Mouse (Mus musculus) CH12F3 (cell line): ENCODE data around the gene Ly6g6c.
"Not testable (repeated sequence)": the region's sequence is repeated elsewhere in the genome, so short reads cannot be mapped to it uniquely, and the experiment has no call there.

Source experiments
- in situ Hi-C: fragments of 300-500 bp; cut with MboI; formaldehyde crosslinking; loops from 2 replicates; pipeline ENCODE4 v1.14.3; 2020; ENCODE audit warnings: low sequenced_read_pairs

The Ly6g6c gene

GRCm38 (mm10) chr17:35031272-35031671, 33.9 kb upstream of the Ly6g6c start:
- in situ Hi-C loops: no loop called here

- in situ Hi-C loops: no loop called here
Observed at GRCm38 (mm10) chr17:35031880-35032279, 33.3 kb upstream of the Ly6g6c start.

GRCm38 (mm10) chr17:35032323-35032870, 32.8 kb upstream of the Ly6g6c start:
- in situ Hi-C loops: no loop called here

- in situ Hi-C loops: not testable (repeated sequence)
Observed at GRCm38 (mm10) chr17:35033703-35034102, 31.5 kb upstream of the Ly6g6c start.

GRCm38 (mm10) chr17:35034896-35035295, 30.3 kb upstream of the Ly6g6c start:
- in situ Hi-C loops: no loop called here

- in situ Hi-C loops: no loop called here
Observed at GRCm38 (mm10) chr17:35039121-35039873, 25.9 kb upstream of the Ly6g6c start.

- in situ Hi-C loops: no loop called here
Observed at GRCm38 (mm10) chr17:35043794-35044193, 21.4 kb upstream of the Ly6g6c start.

- in situ Hi-C loops: no loop called here
Observed at GRCm38 (mm10) chr17:35044904-35045806, 20.0 kb upstream of the Ly6g6c start.

- in situ Hi-C loops: no loop called here
Observed at GRCm38 (mm10) chr17:35045807-35046680, 19.1 kb upstream of the Ly6g6c start.

- in situ Hi-C loops: no loop called here
Observed at GRCm38 (mm10) chr17:35046681-35047455, 18.3 kb upstream of the Ly6g6c start, which contains the start of gene Msh5. Gene Msh5 (minus strand): TSS chr17:35046745.

GRCm38 (mm10) chr17:35047688-35048087, 17.5 kb upstream of the Ly6g6c start:
- in situ Hi-C loops: no loop called here

- in situ Hi-C loops: no loop called here
Observed at GRCm38 (mm10) chr17:35048149-35048931, 16.8 kb upstream of the Ly6g6c start.

GRCm38 (mm10) chr17:35048932-35049440, 16.2 kb upstream of the Ly6g6c start:
- in situ Hi-C loops: no loop called here

- in situ Hi-C loops: no loop called here
Observed at GRCm38 (mm10) chr17:35049561-35050016, 15.6 kb upstream of the Ly6g6c start, which contains the start of gene Clic1. Gene Clic1 (plus strand): TSS chr17:35049966.

GRCm38 (mm10) chr17:35050126-35050750, 14.9 kb upstream of the Ly6g6c start:
- in situ Hi-C loops: no loop called here

- in situ Hi-C loops: no loop called here
Observed at GRCm38 (mm10) chr17:35051156-35052086, 13.8 kb upstream of the Ly6g6c start.

GRCm38 (mm10) chr17:35052271-35052798, 12.9 kb upstream of the Ly6g6c start:
- in situ Hi-C loops: no loop called here
